Mouse (Mus musculus): ENCODE data around the gene Mrpl45.

DNA sequence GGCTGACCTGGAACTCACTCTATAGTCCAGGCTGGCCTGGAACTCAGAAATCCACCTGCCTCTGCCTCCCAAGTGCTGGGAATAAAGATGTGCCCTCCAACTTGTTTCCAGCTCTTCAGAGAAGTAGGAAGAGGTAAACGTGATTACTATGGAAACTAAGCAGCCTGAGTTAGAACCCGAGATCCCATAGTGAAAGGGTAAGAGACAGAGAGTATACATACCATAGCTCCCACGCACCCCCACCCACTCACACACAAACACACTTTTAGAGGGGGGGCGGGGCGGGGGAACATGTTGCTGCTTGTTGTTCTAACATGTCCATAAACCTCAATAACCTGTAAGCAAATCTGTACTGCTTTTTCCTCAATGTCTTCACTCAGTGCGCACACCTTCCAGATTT is 37.1 kb upstream of the Mrpl45 start:
- no peak for TF ChIP-seq CTCF (IDR thresholded peaks at IDR 0.05; ENCODE audit: low read depth, low read length)
- no peak for TF ChIP-seq POLR2A (IDR thresholded peaks at IDR 0.05; ENCODE audit: borderline replicate concordance, low read depth, low read length)
